Mouse (Mus musculus): ENCODE measurements around the gene Grin2b. TPM values are rescaled to one million over a fixed set of nuclear protein-coding genes. Genes with fewer than 3 reads are reported as not detected.

Grin2b gene
- polyA plus RNA-seq, 1 experiment = 4.0 TPM

- Histone ChIP-seq H3K27ac (ENCODE audit: insufficient read depth, low read length) (no peak overlapping the region), H3K4me3 (replicated peaks; ENCODE audit: insufficient read depth, low read depth, low read length) (no peak overlapping the region), H3K4me1 (ENCODE audit: control insufficient read depth, insufficient read depth, low read length) (no peaks in the 10 kb centered on the region), H3K27me3 (ENCODE audit: control insufficient read depth, insufficient read depth, low read length) (no peaks in the 10 kb centered on the region)
- DNase-seq = no peak
- TF ChIP-seq POLR2A (IDR thresholded peaks at IDR 0.05; ENCODE audit: borderline replicate concordance, insufficient read depth, low read length) (no peak), CTCF (IDR thresholded peaks at IDR 0.05; ENCODE audit: borderline replicate concordance, insufficient read depth, low read depth, low read length) (no peak; the same call in 1 of the 2 replicates)
- 39% methylated on average over 1 of the region's 1 CpGs for WGBS
Observed at GRCm38 (mm10) chr6:136096269-136096668, 77.0 kb downstream of the Grin2b start.

DNA sequence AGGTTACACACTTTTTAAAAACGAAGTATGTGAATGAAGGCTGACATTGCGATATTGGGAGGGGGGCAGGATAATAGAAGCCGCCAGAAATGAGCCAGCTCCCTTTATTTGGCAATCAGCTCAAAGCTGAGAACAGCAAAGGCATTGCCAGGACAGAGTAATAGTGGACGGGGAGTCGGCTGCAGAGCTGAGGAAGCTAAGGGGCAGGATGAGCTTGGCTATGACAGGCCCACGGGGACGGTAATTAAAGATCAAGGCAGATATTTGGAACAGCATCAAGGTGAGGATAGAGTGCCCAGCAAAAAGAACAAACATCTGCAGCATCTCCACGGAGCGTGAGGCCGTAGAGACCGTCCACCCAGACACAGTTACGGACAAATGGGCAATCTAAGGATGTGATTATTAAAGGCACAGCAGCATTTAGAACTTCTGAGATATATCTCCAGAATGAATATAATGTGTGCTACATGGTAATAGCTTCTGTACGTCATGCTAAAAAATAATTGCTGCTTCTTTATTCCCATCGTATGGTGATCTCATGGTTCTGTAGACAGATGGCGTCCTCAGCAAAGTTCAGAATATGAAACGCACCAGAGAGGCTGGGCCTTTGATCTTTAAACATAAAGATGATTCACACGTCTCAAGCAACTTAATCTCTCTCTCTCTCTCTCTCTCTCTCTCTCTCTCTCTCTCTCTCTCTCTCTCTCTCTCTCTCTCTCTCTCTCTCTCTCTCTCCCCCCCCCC, 93.1 kb downstream of the Grin2b start:
- TF ChIP-seq POLR2A (IDR thresholded peaks at IDR 0.05; ENCODE audit: borderline replicate concordance, insufficient read depth, low read length) (no peak), CTCF (IDR thresholded peaks at IDR 0.05; ENCODE audit: borderline replicate concordance, insufficient read depth, low read depth, low read length) (no peak)
- no peak for DNase-seq
- Histone ChIP-seq H3K4me3 (replicated peaks; ENCODE audit: insufficient read depth, low read depth, low read length) (peak overlapping the region; percentile 40), H3K4me1 (ENCODE audit: control insufficient read depth, insufficient read depth, low read length) (no peaks in the 10 kb centered on the region; the same call in 1 of the 2 replicates), H3K27me3 (ENCODE audit: control insufficient read depth, insufficient read depth, low read length) (no peaks in the 10 kb centered on the region), H3K27ac (ENCODE audit: insufficient read depth, low read length) (no peak overlapping the region)
- WGBS = 24% methylated on average over 17 of the region's 17 CpGs

GRCm38 (mm10) chr6:136072326-136073054, 100.8 kb downstream of the Grin2b start:
- no peak overlapping the region for H3K4me3 ChIP-seq (replicated peaks; ENCODE audit: insufficient read depth, low read depth, low read length)
- TF ChIP-seq POLR2A (IDR thresholded peaks at IDR 0.05; ENCODE audit: borderline replicate concordance, insufficient read depth, low read length) = no peak
- TF ChIP-seq CTCF (IDR thresholded peaks at IDR 0.05; ENCODE audit: borderline replicate concordance, insufficient read depth, low read depth, low read length) = no peak
- H3K4me1 ChIP-seq (ENCODE audit: control insufficient read depth, insufficient read depth, low read length) = no peaks in the 10 kb centered on the region
- H3K27ac ChIP-seq (ENCODE audit: insufficient read depth, low read length) = no peak overlapping the region
- DNase-seq = no peak
- H3K27me3 ChIP-seq (ENCODE audit: control insufficient read depth, insufficient read depth, low read length) = no peaks in the 10 kb centered on the region
- 77% methylated on average over 13 of the region's 13 CpGs for WGBS

GRCm38 (mm10) chr6:136070101-136070500, 103.2 kb downstream of the Grin2b start:
- Histone ChIP-seq H3K4me3 (replicated peaks; ENCODE audit: insufficient read depth, low read depth, low read length) (no peak overlapping the region), H3K27me3 (ENCODE audit: control insufficient read depth, insufficient read depth, low read length) (no peaks in the 10 kb centered on the region), H3K27ac (ENCODE audit: insufficient read depth, low read length) (no peak overlapping the region), H3K4me1 (ENCODE audit: control insufficient read depth, insufficient read depth, low read length) (no peaks in the 10 kb centered on the region)
- DNase-seq = no peak
- no peak for TF ChIP-seq POLR2A (IDR thresholded peaks at IDR 0.05; ENCODE audit: borderline replicate concordance, insufficient read depth, low read length)
- TF ChIP-seq CTCF (IDR thresholded peaks at IDR 0.05; ENCODE audit: borderline replicate concordance, insufficient read depth, low read depth, low read length) = no peak
- 38% methylated on average over 7 of the region's 7 CpGs for WGBS

- WGBS = 16% methylated on average over 1 of the region's 1 CpGs
- Histone ChIP-seq H3K4me3 (replicated peaks; ENCODE audit: insufficient read depth, low read depth, low read length) (no peak overlapping the region), H3K27me3 (ENCODE audit: control insufficient read depth, insufficient read depth, low read length) (no peaks in the 10 kb centered on the region; the same call in 1 of the 2 replicates), H3K27ac (ENCODE audit: insufficient read depth, low read length) (no peak overlapping the region), H3K4me1 (ENCODE audit: control insufficient read depth, insufficient read depth, low read length) (no peaks in the 10 kb centered on the region)
- TF ChIP-seq CTCF (IDR thresholded peaks at IDR 0.05; ENCODE audit: borderline replicate concordance, insufficient read depth, low read depth, low read length) (no peak), POLR2A (IDR thresholded peaks at IDR 0.05; ENCODE audit: borderline replicate concordance, insufficient read depth, low read length) (no peak)
- peak in 1 of 2 experiments; percentile 9 for DNase-seq
Observed at GRCm38 (mm10) chr6:136053346-136053745, 120.0 kb downstream of the Grin2b start.

- H3K4me3 ChIP-seq (replicated peaks; ENCODE audit: insufficient read depth, low read depth, low read length) = no peak overlapping the region
- WGBS = 66% methylated on average over 4 of the region's 4 CpGs
- no peaks in the 10 kb centered on the region for H3K4me1 ChIP-seq (ENCODE audit: control insufficient read depth, insufficient read depth, low read length)
- no peaks in the 10 kb centered on the region; the same call in 1 of the 2 replicates for H3K27me3 ChIP-seq (ENCODE audit: control insufficient read depth, insufficient read depth, low read length)
- no peak for DNase-seq
- TF ChIP-seq CTCF (IDR thresholded peaks at IDR 0.05; ENCODE audit: borderline replicate concordance, insufficient read depth, low read depth, low read length) (no peak), POLR2A (IDR thresholded peaks at IDR 0.05; ENCODE audit: borderline replicate concordance, insufficient read depth, low read length) (no peak)
- no peak overlapping the region for H3K27ac ChIP-seq (ENCODE audit: insufficient read depth, low read length)
Observed at GRCm38 (mm10) chr6:136050346-136050745, 123.0 kb downstream of the Grin2b start.

DNA sequence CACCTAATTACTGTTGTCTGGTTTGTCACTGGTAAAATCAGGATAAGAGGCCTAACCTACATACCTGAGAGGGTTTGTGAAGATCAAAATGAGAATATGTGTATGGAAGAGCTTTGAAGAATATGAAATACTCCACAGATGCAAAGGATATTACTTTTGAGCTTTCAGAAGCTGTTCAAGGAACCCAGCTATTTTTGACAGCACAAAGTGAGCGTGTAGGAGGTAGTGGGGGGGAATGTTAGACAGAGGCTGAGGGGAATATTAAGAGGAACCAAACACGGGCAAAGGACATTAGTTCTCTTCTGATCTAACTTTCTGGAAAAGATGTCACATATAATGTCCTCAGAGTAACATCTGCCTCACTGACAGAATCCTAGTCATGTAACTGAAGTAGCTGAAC, 125.2 kb downstream of the Grin2b start:
- no peak overlapping the region for H3K27ac ChIP-seq (ENCODE audit: insufficient read depth, low read length)
- no peak overlapping the region for H3K4me3 ChIP-seq (replicated peaks; ENCODE audit: insufficient read depth, low read depth, low read length)
- TF ChIP-seq POLR2A (IDR thresholded peaks at IDR 0.05; ENCODE audit: borderline replicate concordance, insufficient read depth, low read length) (no peak), CTCF (IDR thresholded peaks at IDR 0.05; ENCODE audit: borderline replicate concordance, insufficient read depth, low read depth, low read length) (no peak)
- H3K4me1 ChIP-seq (ENCODE audit: control insufficient read depth, insufficient read depth, low read length) = no peaks in the 10 kb centered on the region
- 95% methylated on average over 2 of the region's 2 CpGs for WGBS
- no peaks in the 10 kb centered on the region; the same call in 1 of the 2 replicates for H3K27me3 ChIP-seq (ENCODE audit: control insufficient read depth, insufficient read depth, low read length)
- no peak for DNase-seq

Measured in cerebellum, adult 2 months (tissue).